Mouse (Mus musculus): ENCODE measurements around the gene Gli3.

- TF ChIP-seq TAL1 (IDR thresholded peaks at IDR 0.05; ENCODE audit: low read length) (no peak), GATA1 (IDR thresholded peaks at IDR 0.05; ENCODE audit: low read length) (no peak)
Observed at GRCm38 (mm10) chr13:15707481-15707881, 244.4 kb downstream of the Gli3 start.
